Mouse (Mus musculus) liver, postnatal 0 days (tissue): ENCODE results near the gene Tefm.

Source experiments
- CTCF ChIP-seq: sonication (generic); IDR thresholded peaks from 2 replicates; pipeline ENCODE4 v1.5.1; 2016; ENCODE audit warnings: antibody characterized with exemption, low read depth
- EP300 ChIP-seq: IDR thresholded peaks from 2 replicates; pipeline ENCODE4 v1.6.1; 2016; ENCODE audit warnings: antibody characterized with exemption, low read depth, mild to moderate bottlenecking

DNA sequence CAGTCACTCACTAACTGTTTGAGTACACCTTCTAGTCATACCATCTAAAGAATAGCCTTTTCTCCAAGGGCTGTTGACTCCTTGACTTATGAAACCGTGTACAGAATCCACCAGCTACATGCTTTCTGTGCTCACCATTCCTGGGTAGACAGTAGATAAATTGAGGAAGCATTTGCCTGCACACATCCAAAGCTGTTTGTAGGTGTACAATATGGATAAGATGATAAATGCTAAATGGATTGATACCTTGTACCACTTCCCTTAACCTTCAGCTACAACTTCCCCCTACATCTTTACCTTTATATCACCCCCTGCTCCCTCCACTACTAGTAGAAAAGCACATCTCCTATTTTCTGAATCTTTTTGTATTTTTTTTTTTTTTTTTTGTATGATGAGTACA, 37.6 kb downstream of the Tefm start:
- TF ChIP-seq CTCF (no peak), EP300 (no peak)
